Mouse (Mus musculus) heart, postnatal 36 days (tissue): Measurements from ENCODE around the gene Il1rapl2. TPM values are rescaled to one million over a fixed set of nuclear protein-coding genes. Genes with fewer than 3 reads are reported as not detected.
A peak's percentile ranks its signal among the peaks of the same experiment; 100 is the strongest.
"Not testable (repeated sequence)": the region's sequence is repeated elsewhere in the genome, so short reads cannot be mapped to it uniquely, and the experiment has no call there.

Experiments
- DNase-seq, 2 experiments: peaks; one replicate each; pipeline ENCODE4 v3.0.0; 2021 to 2022
- intact Hi-C: fragments of 180-260 bp; cut with DNase I; formaldehyde crosslinking; loops from one replicate; pipeline ENCODE4 v1.15.1; 2025
- total RNA-seq, 2 experiments: library from RNA; stranded (reverse); gene quantifications; 2 replicates each; pipeline ENCODE4 v1.2.3; 2021

Gene Il1rapl2
- total RNA-seq, 2 experiments from 2014 or later: not detected

DNA sequence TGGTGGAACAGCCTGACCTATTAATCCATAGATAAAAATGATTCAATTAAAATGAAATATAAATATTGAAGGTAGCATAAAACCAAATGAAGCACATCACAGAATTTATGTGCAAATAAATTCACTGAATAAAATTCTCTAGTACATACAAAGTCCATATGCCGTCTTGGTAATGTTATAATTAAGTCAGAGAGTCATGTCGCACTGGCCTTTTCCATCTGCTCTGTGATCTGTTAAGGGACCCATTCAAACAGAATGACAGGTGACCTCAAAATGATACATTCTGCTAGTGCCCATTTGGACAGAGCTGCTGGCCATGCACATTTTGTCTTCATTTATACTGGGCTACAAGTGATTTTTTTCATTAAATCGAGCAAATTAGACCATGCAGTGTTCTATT lies 534.3 kb downstream of the Il1rapl2 start:
- intact Hi-C loops: no loop called here
- DNase-seq: no peak

DNA sequence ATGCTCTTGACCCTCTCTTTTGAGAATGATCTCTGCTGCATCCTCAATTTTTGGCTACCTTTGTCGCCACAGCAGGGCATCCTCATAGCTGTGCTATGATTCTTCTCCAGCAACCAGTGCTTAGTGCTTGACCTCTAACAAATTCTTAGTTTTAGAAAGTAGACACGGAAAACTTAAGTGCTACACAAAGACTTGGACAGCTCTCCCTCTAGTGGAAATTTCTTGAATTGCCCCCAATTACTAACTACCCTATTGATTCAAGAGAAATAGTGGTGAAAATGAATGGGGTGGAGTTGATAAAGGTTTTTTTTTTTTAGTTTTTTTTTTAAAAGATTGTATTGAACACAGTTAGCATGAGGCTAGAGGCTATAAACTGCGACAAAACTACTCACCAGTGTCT lies 599.7 kb downstream of the Il1rapl2 start:
- intact Hi-C loops: no loop called here
- no peak for DNase-seq

DNA sequence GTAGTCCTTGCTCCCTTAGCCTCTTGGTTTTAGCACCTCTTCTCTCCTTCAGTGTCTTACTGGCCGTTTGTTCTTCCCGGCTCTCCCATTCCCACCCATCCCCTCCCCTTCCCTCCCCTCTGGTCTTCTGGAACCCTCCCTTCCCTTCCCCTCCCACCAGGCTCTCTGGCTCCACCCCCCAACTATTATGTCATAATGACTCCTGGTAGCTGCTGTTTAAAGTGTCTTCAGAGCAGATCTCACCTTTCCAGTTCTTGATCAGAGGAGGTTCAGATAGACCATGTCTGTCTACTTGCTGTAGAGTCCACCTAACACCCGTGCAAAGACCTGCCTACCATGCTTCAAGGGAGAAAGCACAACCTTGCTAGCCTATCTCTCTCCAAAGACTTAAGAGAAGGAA lies 639.1 kb downstream of the Il1rapl2 start, which contains the start of gene Tex13a:
Gene Tex13a, minus strand, starts transcription at position 101 of the 400 bp plus-strand sequence.
- intact Hi-C loops: no loop called here
- no peak for DNase-seq

DNA sequence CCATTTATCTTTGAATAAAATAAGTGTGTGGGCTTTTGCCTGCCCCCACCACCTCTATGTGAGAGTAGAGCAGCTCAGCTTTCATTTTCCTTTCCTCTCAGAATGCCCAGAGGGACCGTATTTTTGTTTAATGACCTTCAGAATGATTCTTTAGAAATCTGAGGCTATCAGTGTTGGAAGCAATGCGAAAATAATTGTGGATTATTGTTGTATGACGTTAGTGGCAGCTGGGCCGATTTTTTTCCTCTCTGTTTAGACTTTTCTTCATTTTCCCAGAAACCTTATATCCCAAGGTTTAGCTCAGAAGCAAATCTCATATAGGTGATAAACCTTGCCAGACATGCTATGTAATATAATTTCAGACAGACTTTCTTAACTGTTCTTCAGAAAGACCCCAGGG lies 664.2 kb downstream of the Il1rapl2 start:
- intact Hi-C loops: no loop called here
- no peak for DNase-seq

DNA sequence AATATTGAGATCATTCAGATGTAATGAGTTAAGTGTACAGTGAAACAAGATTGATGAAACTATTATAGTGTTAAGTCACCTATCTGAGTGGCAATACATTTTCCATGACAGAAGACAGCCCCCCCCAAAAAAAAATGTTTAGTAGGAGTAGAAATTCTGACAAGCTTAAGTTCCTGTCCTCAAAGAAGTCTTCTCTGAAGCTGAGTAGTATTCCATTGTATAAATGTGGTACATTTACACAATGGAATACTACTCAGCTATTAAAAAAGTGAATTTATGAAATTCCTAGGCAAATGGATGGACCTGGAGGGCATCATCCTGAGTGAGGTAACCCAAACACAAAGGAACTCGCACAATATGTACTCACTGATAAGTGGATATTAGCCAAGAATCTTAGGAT lies 778.3 kb downstream of the Il1rapl2 start:
- DNase-seq, intact Hi-C loops: not testable (repeated sequence)

DNA sequence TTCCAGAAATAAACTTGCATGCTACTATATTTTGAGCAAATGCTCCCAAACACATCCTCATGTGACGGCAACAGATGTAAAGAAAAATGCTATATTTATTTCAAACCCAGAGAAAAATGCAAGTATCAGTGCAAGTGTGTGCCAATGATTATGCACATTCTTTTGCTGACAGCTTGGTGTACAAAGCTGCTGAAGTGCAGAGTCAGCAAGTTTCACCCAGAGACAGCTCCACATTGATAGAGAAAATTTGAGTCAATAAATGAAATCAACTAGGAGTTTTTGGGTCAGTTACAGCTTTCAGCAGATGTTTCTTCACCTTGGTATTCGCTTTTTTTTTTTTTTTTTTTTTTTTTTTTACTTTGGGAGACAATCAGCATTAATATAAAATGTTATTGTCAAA lies 863.4 kb downstream of the Il1rapl2 start:
- intact Hi-C loops: no loop called here

DNA sequence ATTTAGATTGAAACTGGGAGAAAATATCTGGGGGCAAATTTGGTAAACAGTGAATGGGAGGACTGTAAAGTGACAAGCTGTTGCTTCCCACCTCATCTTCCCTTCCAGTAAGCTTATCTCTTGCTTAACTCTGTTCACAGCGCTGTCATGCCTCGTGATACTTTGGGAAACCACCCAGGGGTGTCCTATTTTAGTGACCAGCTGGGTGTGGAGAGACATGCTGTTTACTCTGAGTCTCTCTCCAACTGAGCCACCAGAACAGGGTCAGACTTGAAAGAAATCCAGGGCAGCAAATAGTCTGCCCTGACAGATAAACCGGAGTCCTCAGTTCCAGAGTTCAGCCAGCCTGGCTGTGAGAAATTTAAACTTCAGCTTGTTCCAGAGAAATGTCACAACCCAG lies 867.5 kb downstream of the Il1rapl2 start:
- intact Hi-C loops: no loop called here
- DNase-seq: peak; percentile 31 to 40

More for the DNA sequence above, 863.4 kb downstream of the Il1rapl2 start:
- DNase-seq: no peak

DNA sequence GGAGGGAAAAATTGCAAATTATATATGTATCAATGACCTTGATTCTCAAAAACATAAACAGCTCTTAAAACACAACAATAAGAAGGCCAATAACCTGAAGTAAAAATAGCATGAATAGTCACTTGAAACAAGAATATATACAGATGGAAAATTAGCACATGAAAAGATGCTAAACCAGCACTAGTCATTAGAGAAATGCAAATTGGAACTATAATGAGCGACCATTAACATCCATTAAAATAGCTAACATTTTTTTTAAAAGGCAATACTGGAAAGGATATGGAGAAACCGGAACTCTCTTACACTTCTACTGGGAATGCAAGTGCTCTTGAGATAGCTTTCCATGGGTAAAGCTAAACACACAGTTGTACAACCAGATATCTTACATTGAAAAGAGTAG lies 879.4 kb downstream of the Il1rapl2 start:
- no peak for DNase-seq
- intact Hi-C loops: no loop called here

DNA sequence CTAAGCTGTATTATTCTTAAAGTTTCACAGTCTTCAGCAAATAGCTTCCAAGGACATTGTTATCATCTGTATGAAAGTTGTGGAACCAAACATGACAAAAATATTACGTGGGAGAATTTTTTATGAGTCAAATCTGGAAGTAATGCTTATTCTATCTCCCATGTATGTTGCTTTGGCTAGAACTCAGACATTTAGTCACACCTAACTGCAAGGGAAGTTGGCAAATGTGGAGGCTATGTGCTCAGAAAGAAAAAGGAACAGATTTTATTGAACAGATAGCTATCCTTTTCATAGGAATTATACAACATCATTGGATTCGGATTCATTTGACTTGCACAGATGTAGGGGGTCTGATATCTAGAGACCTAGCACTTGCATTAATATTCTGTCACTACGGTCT lies 908.1 kb downstream of the Il1rapl2 start:
- intact Hi-C loops: no loop called here
- no peak for DNase-seq

DNA sequence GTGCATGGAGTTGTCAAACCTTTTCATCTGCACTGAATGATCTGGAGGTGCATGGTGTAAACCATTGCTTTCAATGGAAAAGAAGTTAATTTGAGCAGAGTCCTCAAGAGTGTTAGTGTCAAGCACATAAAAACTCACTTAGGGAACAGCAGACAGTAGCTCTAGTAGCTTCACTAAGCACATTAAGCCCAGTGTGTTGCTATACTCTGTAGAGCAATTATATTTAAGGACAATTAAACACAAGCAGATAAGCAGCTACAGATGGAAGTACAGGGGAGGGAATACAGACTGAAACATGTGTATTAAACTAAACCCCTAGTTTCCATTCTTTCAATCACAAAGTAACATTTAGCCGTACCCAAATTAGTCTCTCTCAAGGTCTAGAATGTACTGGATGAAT lies 930.1 kb downstream of the Il1rapl2 start:
- DNase-seq: no peak
- intact Hi-C loops: no loop called here

DNA sequence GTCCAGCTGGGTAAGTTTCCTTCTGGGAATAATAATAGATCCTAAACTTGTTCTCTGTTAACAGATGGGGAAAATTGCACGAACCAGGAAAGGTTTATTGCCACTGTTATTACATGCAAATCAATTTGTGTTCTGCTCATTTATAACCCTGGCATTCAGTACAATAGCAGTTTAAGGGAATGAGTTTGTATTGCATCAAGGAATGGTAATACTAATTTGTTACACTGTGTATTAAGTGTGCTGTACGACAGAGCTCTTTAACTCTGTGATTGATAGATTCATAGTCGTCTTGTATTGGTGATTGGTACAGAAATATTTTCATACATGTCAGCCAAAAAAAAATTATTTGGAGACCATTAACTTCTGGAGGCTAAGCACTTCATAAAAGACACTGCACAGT lies 934.6 kb downstream of the Il1rapl2 start:
- intact Hi-C loops: no loop called here
- no peak for DNase-seq

DNA sequence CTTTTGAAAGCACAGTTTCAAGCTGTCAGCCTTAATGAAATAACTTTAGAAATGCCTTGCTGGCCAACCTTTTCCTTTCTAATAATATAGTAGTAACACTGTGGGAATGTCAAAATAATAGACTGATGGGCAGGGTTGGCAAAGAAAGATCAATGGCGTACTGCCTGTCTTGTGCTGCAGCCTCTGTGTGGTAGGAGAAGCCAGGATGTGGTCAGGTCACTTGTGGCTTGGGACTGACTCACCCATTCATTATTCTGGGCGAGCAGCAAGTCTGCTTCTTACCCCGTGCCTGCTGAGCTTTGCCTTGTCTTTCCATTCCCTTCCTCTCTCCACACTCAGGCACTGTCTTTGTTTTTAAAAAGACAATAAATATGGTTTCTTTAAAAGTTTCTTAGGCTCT lies 1049.7 kb downstream of the Il1rapl2 start:
- intact Hi-C loops: no loop called here
- DNase-seq: no peak

DNA sequence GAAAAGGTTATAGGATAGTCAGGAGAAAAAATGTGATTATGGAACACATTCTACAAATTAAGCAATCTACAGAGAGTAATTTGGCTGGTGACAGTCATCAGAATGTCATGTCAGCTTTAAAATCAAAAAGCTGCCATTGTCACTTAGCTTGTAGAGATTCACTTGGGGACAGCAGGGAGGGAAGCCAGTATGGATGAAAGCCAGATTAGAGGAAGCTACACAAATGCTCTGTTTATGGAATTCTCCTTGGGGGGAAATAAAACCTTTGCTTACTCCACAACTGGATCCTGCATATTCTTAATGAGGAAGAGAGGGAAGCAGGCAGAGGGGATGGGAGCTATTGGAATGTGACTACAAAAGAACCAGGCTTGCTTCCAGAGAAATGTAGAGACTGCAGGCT lies 1054.9 kb downstream of the Il1rapl2 start:
- intact Hi-C loops: no loop called here
- DNase-seq: no peak

DNA sequence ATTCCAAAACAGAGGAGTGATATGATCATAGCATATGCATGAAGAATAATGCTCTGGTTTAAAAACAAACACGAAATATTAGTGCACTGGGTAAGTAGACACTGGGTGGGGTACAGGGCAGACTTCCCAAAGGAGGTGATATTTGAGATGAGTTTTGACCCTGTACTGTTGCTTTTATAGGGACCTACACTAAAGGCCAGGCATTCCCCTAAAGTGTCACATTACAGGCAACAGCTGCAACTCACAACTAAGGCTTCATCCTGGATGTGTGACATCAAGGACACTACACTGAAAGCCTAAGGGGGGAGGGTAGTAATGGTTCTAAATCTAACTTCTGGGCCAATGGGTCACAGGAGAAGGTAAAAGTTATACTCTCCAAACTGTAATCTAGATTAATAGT lies 1152.0 kb downstream of the Il1rapl2 start:
- intact Hi-C loops: no loop called here
- DNase-seq: no peak

DNA sequence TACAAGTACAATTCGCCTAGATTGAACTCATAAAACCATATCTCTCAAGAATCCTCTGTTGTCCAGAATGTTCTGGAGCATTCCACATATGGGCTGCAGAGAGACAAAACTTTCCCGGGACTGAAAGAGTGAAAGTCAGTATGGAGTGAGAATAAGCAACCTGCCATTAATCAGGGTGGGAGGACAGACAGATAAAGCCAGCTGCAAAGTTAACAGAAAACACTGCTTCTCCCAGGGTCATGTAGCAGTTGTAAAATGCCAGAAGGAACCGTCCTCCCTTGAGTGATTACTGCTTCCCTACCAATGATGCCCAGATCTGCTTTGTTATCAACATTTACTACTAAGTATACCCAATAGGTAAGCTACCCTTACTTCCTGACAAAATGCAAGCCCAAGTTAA lies 1230.5 kb downstream of the Il1rapl2 start:
- DNase-seq: no peak
- intact Hi-C loops: no loop called here

DNA sequence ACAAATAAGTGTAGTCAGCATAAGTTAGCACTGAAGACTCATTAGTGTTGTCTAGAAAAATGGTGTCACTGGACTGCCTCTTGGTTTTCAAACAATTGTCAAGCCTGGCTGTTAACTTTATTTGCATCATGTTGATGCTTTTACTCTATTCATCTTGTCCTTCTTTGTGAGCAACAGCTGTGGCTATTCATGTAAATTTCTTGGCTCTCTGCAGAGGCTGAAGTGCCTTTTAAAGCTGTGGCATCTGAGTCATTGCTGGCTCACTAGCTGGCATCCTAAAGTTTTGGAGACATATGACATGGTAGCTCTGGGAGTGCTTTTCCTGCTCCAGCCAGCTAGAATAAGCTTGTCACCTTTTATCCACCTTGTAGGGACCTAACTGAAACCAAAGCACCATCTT lies 1261.5 kb downstream of the Il1rapl2 start:
- intact Hi-C loops: no loop called here
- no peak for DNase-seq

DNA sequence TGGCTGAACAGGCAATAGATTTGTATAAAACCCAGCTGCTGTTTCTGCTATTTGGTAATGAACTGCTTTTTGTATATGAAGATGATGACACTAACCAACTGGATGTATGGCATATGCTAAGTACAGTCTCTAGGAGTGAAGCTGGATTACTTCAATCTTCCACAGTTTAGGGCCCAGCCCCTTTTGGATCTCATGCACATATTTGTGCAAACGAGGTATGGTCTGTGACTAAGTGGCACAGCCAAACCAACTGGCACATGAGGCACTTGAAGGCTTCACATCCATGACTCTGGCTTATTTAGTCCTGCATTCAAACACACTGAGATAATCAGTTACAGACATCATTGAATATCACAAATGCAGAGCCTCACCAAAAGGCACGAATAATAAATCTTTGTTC lies 1263.5 kb downstream of the Il1rapl2 start:
- intact Hi-C loops: no loop called here
- DNase-seq: no peak

DNA sequence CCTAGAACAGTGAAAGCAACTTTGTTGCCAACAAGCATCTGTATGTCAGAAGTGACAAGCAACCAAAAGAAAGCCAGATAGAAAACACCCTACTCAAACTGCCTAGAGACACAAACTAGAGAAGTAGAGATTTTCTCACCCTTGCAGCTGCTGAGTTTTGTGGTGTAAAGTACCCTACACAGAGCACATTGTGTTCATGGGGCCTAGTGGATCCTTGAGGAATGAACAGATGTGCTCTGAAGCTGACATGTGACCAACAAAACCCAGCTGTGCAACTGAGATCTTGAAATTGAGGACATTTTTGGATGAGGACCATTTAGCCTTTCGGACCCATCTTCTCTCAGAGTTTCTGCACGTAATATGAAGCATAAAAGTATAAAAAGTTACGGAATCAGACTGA lies 1268.0 kb downstream of the Il1rapl2 start:
- no peak for DNase-seq
- intact Hi-C loops: no loop called here
